Mouse (Mus musculus): ENCODE measurements around the gene Ranbp6.

Gene Ranbp6

GRCm38 (mm10) chr19:29805917-29806785, 6.6 kb downstream of the Ranbp6 start, which contains the start of gene 9930021J03Rik:
TSS of gene 9930021J03Rik (minus strand) at chr19:29805989.
- DNase-seq (ENCODE audit: low read depth), result peak; percentile 100

GRCm38 (mm10) chr19:29805101-29805916, 7.5 kb downstream of the Ranbp6 start:
- peak; percentile 87 for DNase-seq (ENCODE audit: low read depth)

- DNase-seq (ENCODE audit: low read depth), result no peak
Observed at GRCm38 (mm10) chr19:29803946-29804345, 8.8 kb downstream of the Ranbp6 start.

GRCm38 (mm10) chr19:29797371-29797770, 15.4 kb downstream of the Ranbp6 start:
- DNase-seq (ENCODE audit: low read depth), result no peak

- DNase-seq (ENCODE audit: low read depth), result no peak
Observed at GRCm38 (mm10) chr19:29787997-29788396, 24.8 kb downstream of the Ranbp6 start.

- DNase-seq (ENCODE audit: low read depth), result no peak
Observed at GRCm38 (mm10) chr19:29782914-29783313, 29.9 kb downstream of the Ranbp6 start.
